Mouse (Mus musculus): ENCODE results near the gene S100a4. TPM values are rescaled to one million over a fixed set of nuclear protein-coding genes. Genes with fewer than 3 reads are reported as not detected.

Gene S100a4
- polyA plus RNA-seq, 1 experiment: 329 TPM

GRCm38 (mm10) chr3:90625496-90625895 is 21.9 kb downstream of the S100a4 start:
- DNase-seq (ENCODE audit: low spot score): no peak

DNA sequence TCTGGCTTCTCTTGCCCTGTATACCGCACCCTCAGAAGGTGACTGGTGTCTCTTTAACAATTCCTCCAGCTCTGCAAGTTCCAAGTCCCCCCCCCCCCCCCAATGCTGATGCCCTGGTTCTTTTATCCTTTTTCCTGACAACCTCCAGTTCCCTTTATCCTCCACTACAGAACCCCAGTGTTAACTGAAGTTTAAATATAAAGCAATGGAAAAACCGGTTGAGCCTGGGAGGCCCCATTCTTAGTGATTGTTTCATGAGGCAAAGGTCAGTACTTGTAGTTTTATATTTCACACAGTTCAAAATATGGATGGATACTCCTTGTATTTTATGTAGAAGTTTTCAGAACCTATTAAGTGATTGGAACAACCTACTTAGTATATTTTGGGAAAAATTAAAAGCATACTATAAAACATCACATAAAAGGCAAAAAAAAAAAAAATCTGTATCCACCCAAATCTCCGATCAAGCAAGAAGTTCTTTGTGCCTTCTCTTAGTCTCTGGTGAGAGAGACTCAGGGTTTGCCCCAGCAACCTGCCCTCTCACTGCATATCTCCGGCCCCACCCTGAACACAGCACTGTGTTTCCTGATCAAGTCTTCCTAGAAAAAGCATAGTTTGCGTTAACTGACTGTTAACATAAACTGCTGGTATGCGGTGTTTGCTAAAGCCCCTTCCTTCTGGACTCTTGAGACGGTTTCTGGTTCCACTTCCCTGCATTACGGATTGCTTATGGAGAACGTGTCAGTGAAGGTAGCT is 22.9 kb downstream of the S100a4 start:
- no peak for DNase-seq (ENCODE audit: low spot score)

DNA sequence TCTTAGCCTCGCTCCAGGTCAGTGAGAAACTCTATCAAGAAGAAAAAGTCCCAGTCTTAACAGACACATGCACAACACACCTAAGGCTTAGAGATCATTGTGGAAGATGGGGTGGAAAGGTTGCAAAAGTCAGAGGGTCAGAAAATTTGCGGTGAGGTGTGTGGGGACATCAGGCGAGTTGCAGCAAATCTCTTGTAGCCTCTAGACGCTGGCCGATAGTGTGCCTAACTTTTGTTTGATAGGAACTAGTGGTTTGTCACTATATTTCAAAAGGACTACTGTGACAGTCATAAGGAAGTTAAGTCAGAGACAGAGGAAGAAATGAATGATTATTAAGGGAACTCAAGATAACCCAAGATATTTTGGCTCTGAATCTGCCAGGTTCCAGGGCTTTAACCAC is 23.8 kb downstream of the S100a4 start:
- DNase-seq (ENCODE audit: low spot score): no peak

- no peak for DNase-seq (ENCODE audit: low spot score)
Observed at GRCm38 (mm10) chr3:90627807-90628206, 24.2 kb downstream of the S100a4 start.

GRCm38 (mm10) chr3:90629298-90629697 is 25.7 kb downstream of the S100a4 start:
- DNase-seq (ENCODE audit: low spot score): no peak

- no peak for DNase-seq (ENCODE audit: low spot score)
Observed at GRCm38 (mm10) chr3:90631984-90632383, 28.4 kb downstream of the S100a4 start.

GRCm38 (mm10) chr3:90638511-90639275 is 35.1 kb downstream of the S100a4 start:
- no peak for DNase-seq (ENCODE audit: low spot score)

GRCm38 (mm10) chr3:90639511-90640154 is 36.1 kb downstream of the S100a4 start:
- DNase-seq (ENCODE audit: low spot score): no peak

DNA sequence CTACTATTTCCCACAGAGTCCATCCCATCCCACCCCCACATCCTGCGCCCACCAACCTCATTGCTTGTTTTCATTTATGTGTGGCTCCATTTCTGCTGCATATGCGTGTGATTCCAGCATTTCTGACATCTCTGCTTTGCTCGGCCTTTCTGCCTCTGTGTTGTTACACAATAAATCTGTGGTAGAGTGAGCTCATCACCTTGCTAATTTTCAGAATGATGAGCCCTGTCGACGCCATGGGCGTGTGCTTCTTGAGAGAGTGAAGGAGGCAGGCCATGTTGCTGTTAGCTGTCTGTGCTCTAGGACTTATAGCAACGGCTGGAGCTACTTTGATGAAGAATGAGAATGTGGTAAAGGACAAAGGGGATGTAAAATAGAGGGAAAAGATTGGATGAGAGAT is 37.4 kb downstream of the S100a4 start:
- DNase-seq (ENCODE audit: low spot score): no peak

DNA sequence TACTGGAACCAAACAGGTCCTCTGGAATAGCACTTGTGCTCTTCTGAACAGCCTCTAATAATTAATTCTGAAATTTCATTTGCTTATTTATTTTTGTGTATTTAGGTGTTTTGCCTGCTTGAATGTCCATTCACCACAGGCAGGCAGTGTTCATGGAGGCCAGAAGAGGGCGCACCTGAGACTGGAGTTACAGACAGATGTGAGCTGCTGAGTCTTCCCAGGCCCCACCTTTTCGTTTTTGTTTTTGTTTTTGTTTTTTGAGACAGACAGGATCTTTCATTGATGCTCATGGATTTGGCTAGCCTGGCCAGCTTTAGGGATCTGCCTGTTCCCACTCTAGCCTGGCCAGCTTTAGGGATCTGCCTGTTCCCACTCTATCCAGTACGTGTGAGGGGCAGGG is 40.6 kb downstream of the S100a4 start:
- no peak for DNase-seq (ENCODE audit: low spot score)

DNA sequence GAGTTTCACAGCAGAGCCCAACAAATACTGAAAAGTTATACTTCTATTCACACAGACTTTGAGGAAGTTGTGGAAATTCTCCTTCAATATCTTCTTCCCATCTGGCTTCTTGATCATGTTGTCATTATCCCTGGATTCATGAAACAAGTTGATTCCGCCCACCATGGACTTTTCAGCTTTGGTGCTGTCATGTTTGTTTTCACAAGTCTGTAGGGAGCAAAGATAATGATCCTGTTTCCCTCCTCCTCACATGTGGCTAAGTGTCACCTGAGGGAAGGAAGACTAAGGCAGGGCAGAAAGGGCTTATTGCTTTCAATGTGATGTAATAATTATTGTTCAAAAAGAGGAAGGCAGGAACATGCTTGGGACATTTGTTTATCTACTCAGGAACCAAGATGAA is 43.7 kb downstream of the S100a4 start:
- no peak for DNase-seq (ENCODE audit: low spot score)

DNA sequence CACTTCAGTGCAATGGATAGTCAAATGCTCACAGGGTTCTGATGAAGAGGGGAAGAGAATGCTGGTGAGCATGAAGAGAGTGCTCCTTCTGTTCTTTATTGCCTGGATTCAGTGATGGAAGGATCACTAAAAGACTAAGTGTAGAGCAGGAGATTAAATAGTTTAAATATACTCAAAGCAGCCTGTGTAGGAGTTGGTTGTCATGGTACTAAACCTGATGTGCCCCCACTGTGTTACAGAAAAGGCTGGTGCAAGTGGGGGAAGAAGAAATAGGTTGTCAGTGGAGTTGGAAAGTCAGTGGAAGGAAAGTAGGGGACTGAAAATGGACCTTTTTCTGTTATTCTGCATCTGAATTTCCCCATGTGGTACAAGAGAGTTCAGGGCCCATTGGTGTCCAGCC is 45.4 kb downstream of the S100a4 start:
- DNase-seq (ENCODE audit: low spot score): no peak

DNA sequence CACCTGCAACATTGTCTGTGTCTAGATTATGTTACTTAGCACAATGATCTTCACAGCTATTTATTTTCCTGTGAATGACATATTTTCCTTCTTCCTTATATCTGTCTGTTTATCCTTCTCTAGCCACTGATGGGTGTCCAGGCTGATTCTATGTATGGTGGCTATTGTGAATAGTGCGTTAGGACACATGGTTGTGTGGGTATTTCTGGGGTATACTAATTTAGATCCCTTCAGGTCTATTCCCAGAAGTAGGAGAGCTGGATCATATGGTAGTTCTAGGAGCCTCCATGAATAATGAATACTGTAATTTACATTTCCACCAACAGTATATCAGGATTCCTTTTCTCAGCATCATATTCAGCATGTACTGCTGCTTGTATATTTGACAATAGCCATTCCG is 46.3 kb downstream of the S100a4 start:
- DNase-seq (ENCODE audit: low spot score): no peak

DNA sequence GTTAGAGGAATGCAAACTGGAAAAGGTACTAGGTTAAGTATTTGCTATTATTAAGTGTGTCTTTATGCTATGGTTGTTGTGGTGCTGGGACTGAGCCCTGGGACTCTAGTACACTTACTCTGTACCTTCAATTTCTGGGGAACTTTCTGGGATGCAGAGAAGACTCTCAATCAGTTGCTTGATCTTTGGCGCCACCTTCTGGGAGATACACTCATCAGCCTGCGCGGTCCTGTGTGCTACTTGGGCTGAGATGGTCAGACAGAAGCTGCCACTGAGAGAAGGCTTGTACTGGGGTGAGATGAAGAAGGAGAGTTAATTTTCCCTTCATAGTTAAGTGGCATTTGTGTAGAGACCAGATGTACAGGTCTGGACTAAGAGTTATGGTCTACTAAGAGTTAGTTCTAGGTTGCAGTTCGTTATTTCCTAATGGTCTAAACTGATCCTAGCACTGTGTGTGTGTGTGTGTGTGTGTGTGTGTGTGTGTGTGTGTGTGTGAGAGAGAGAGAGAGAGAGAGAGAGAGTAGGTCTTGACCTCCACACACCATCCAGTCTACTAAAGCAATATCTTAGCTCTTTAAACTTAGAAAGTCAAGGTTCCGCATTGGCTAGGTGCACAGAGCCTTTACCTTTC is 49.4 kb downstream of the S100a4 start:
- no peak for DNase-seq (ENCODE audit: low spot score)

DNA sequence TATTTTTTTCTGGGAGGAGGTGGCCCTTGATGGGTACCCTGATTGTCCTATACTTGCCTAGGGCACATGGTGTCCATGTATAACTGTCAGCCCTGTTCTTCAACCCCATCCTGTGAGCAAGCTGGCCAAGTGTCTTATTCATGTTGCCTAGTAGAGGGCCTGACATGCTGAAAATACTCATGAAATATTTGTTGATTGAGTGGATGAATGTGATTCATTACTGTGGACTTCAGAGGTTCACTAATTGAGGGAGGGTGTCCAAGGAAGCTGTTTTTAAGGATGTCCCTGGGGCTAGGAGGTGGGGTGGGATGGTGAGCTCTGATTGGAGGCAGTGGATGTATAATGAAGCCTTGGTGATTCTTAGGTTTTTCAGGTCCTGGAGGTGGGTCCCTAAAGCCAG is 50.1 kb downstream of the S100a4 start, which contains the start of gene S100a7a:
Gene S100a7a, plus strand, starts transcription at position 301 of the 400 bp plus-strand sequence.
- no peak for DNase-seq (ENCODE audit: low spot score)

Other genes starting within 250 kb of the S100a4 start
- gene Slc27a3, start 213.8 kb upstream of the S100a4 start, polyA plus RNA-seq (2012; rRNA removed): 9.2 and 11.0 TPM in 2 replicates
- gene Ints3, start 170.1 kb upstream of the S100a4 start, polyA plus RNA-seq (2012; rRNA removed): 24.8 and 26.4 TPM in 2 replicates
- gene Npr1, start 137.9 kb upstream of the S100a4 start, polyA plus RNA-seq (2012; rRNA removed): 25.3 and 26.4 TPM in 2 replicates
- gene Ilf2, start 127.6 kb upstream of the S100a4 start, polyA plus RNA-seq (2012; rRNA removed): 44.4 and 48.2 TPM in 2 replicates
- 88.2 and 107 TPM in 2 replicates for gene Snapin, start 112.7 kb upstream of the S100a4 start, polyA plus RNA-seq (2012; rRNA removed)
- 98.1 and 103 TPM in 2 replicates for gene Chtop, start 94.3 kb upstream of the S100a4 start, polyA plus RNA-seq (2012; rRNA removed)
- 592 and 865 TPM in 2 replicates for gene S100a1, start 89.4 kb upstream of the S100a4 start, polyA plus RNA-seq (2012; rRNA removed)
- 86.1 and 86.3 TPM in 2 replicates for gene S100a13, start 89.3 kb upstream of the S100a4 start, polyA plus RNA-seq (2012; rRNA removed)
- gene S100a14, start 76.9 kb upstream of the S100a4 start, polyA plus RNA-seq (2012; rRNA removed): 70.1 and 94.3 TPM in 2 replicates
- 151 and 159 TPM in 2 replicates for gene S100a16, start 66.5 kb upstream of the S100a4 start, polyA plus RNA-seq (2012; rRNA removed)
- gene S100a3, start 43.2 kb upstream of the S100a4 start, polyA plus RNA-seq (2012; rRNA removed): 3.3 and 4.7 TPM in 2 replicates
- gene S100a2, start 13.5 kb upstream of the S100a4 start, polyA plus RNA-seq (2012; rRNA removed): not detected in 2 replicates
- gene Gm42674, start 1.9 kb upstream of the S100a4 start, polyA plus RNA-seq (2012; rRNA removed): 0.41 and 0.81 TPM in 2 replicates
- gene S100a5, start 4.8 kb downstream of the S100a4 start, polyA plus RNA-seq (2012; rRNA removed): 9.8 and 10.2 TPM in 2 replicates
- 3,944 and 6,594 TPM in 2 replicates for gene S100a6, start 9.1 kb downstream of the S100a4 start, polyA plus RNA-seq (2012; rRNA removed)
- 4.6 and 6.6 TPM in 2 replicates for gene S100a7a, start 50.2 kb downstream of the S100a4 start, polyA plus RNA-seq (2012; rRNA removed)
- gene S100a8, start 65.2 kb downstream of the S100a4 start, polyA plus RNA-seq (2012; rRNA removed): 0.45 and 1.0 TPM in 2 replicates
- 0.15 and 0.71 TPM in 2 replicates for gene S100a9, start 92.0 kb downstream of the S100a4 start, polyA plus RNA-seq (2012; rRNA removed)
- 0.03 TPM in 1 of 2 replicates, not detected in the other for gene Pglyrp4, start 123.1 kb downstream of the S100a4 start, polyA plus RNA-seq (2012; rRNA removed)
- gene Gm5849, start 174.1 kb downstream of the S100a4 start, polyA plus RNA-seq (2012; rRNA removed): not detected in 2 replicates

All from urinary bladder, adult 2 months (tissue).